Mouse (Mus musculus) cerebellum, adult 11-12 months (tissue): ENCODE measurements around the gene Bcl2a1a.
"Not testable (repeated sequence)": the region's sequence is repeated elsewhere in the genome, so short reads cannot be mapped to it uniquely, and the experiment has no call there.

Experiments
- DNase-seq: peaks from one replicate; pipeline ENCODE4 v3.0.0; 2022

Gene Bcl2a1a

DNA sequence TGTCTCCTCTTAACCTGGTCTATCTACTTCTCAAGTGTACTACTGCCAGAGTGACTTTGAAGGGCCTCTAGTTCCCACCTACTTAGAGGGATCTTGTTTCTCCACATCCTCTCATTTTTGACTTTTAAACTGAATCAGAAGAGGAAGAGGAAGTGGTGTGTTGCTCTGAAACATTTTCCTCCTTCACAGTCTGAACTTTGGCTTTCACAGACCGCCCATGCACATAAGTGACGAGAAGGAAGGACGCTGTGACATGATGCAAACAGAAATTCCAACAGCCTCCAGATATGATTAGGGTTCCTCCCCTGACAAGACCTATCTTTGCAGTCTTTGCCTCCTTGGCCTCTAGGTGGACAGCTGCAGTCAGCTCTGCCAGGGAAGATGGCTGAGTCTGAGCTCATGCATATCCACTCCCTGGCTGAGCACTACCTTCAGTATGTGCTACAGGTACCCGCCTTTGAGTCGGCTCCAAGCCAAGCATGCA lies at the start of gene Bcl2a1a:
Gene Bcl2a1a (plus strand): TSS at position 231 of the 484 bp plus-strand sequence.
- DNase-seq, result not testable (repeated sequence)

DNA sequence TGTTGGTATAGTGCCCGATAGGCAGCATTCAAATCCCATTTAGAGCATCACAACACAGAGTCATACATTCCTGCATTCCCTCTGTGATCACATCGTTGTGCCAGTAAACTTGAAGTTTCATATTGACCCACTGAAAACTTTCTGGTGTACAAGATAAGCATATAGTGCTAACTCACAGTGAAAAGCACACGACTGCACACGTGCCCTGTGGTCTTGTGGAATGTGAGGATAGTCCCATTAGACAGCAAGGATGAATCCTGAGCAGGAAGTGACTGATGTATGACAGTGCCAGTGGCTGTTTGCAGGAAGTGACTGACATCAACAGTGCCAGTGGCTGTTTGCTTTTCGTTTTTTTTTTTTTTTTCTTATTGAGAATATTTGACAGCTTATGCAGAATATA lies 40.1 kb upstream of the Bcl2a1a start:
- DNase-seq, result not testable (repeated sequence)

- DNase-seq, result not testable (repeated sequence)
These were observed 18.4 kb upstream of the Bcl2a1a start for GRCm38 (mm10) chr9:88938312-88938711.

GRCm38 (mm10) chr9:88951466-88951865 lies 5.2 kb upstream of the Bcl2a1a start:
- not testable (repeated sequence) for DNase-seq

GRCm38 (mm10) chr9:88953151-88953550 lies 3.5 kb upstream of the Bcl2a1a start:
- DNase-seq, result not testable (repeated sequence)

GRCm38 (mm10) chr9:88955224-88955623 lies 1.5 kb upstream of the Bcl2a1a start:
- not testable (repeated sequence) for DNase-seq

- DNase-seq, result not testable (repeated sequence)
These were observed 665 bp upstream of the Bcl2a1a start for GRCm38 (mm10) chr9:88956035-88956434.

DNA sequence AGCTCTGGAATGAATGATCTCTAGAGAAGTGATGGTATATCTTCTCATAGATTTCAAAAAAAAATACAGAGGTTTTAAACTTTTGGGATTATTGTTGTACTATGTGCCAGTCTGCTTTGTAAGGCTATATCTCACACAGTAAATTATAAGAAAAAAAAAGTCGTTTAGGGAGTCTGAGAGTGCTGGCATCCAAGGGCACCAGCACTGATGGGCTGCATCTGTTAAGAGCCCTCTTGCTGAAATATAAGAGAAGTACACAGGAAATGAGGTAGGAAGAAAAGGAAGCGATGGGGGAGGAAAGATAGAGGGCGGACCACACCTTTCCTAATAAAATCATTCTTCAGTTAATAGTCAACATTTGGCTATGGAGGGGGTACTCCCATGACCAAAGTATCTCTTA lies 2.2 kb downstream of the Bcl2a1a start:
- DNase-seq, result no peak

DNA sequence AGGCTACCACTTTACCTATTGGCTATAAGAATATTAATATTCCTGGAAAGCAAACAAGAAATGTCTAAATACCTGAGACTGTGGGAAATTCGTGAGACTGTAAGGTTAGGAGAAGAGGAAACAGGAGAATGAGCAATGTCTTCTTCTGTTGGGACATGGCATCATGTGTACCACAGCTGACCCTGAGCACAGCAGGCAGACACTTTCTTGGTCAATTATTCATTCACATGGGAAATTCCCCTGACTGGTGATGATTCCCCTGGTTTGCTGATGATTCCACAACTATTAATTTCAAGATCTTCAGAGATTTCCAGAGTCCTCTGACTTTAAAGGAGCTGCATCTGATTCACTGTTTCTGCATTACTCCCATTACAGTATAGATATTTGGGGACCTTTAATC lies 3.3 kb downstream of the Bcl2a1a start:
- not testable (repeated sequence) for DNase-seq

GRCm38 (mm10) chr9:88966462-88966861 lies 9.8 kb downstream of the Bcl2a1a start:
- DNase-seq, result not testable (repeated sequence)

- not testable (repeated sequence) for DNase-seq
These were observed 12.8 kb downstream of the Bcl2a1a start for GRCm38 (mm10) chr9:88969502-88969901.

DNA sequence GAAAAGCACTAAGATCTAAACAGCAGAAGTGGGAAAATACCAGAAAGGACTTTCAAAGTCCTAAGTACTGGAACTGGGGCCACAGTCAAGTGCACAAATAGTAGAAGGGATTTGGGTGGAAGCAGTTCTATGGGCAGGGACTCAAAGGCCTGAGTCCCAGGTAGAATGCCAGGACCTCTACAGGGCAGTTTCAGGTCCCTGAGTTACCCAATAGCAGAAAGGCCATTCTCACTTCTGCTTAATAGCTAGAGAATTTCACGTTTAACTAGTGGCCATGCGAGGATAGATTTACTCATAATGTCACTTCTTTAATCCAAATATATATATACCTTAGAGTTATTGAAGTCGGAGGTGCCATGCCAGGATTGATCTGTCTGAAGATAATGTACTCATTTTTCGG lies 20.2 kb downstream of the Bcl2a1a start:
- DNase-seq, result not testable (repeated sequence)

DNA sequence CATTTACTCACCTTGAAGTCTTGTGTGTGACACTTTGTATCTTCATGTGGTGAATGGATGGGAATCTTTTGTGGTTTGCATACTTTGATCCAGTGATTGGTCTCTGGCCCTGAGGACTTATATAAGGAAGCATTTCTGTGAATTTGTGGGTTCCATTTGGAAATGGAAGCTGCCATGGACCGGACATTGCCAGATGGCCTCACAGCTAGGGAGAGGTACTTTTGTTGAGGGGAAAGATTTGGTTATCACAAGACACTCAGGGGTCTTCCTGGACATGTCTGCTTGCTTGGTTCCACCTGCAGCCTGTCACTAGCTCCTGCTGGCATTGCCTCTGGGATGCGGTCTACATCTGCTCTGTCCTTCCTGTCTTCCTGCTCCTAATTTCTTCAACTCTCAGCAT lies 23.1 kb downstream of the Bcl2a1a start:
- DNase-seq, result not testable (repeated sequence)

- not testable (repeated sequence) for DNase-seq
These were observed 44.8 kb downstream of the Bcl2a1a start for GRCm38 (mm10) chr9:89001541-89001940.
